Mouse (Mus musculus) small intestine, adult 2 months (tissue): Measurements from ENCODE around the gene Cela1. TPM values are rescaled to one million over a fixed set of nuclear protein-coding genes. Genes with fewer than 3 reads are reported as not detected.
A peak's percentile ranks its signal among the peaks of the same experiment; 100 is the strongest.

Source experiments
- H3K27ac ChIP-seq: fragments of 200-500 bp; 2 replicates; pipeline ENCODE4 v1.5.1; 2012; ENCODE audit warnings: low read depth, low read length, control low read depth, inconsistent platforms; ENCODE audit not compliant: insufficient read depth
- H3K27me3 ChIP-seq: fragments of 200-500 bp; 2 replicates; pipeline ENCODE4 v1.6.1; 2012; ENCODE audit warnings: mild to moderate bottlenecking, moderate library complexity, low read length, inconsistent platforms; ENCODE audit not compliant: control insufficient read depth, insufficient read depth
- H3K36me3 ChIP-seq: fragments of 200-500 bp; 2 replicates; pipeline ENCODE4 v1.6.1; 2012; ENCODE audit warnings: mild to moderate bottlenecking, low read length, control low read depth, inconsistent platforms; ENCODE audit not compliant: control insufficient read depth, insufficient read depth
- H3K4me1 ChIP-seq: fragments of 200-500 bp; 2 replicates; pipeline ENCODE4 v1.6.1; 2012; ENCODE audit warnings: low read length, inconsistent platforms, mixed read lengths; ENCODE audit not compliant: control insufficient read depth, insufficient read depth, insufficient read length
- H3K4me3 ChIP-seq: fragments of 200-500 bp; 2 replicates; pipeline ENCODE4 v1.5.1; 2012; ENCODE audit warnings: low read depth, mild to moderate bottlenecking, control low read depth, inconsistent platforms, low read length, moderate library complexity
- CTCF ChIP-seq: fragments of 200-500 bp; IDR thresholded peaks from 2 replicates; pipeline ENCODE4 v1.5.1; 2012; ENCODE audit warnings: low read depth, mild to moderate bottlenecking, control low read depth, inconsistent platforms, low read length, moderate library complexity, mixed read lengths; ENCODE audit not compliant: insufficient replicate concordance, insufficient read length; ENCODE audit errors: extremely low read depth
- POLR2A ChIP-seq: fragments of 200-500 bp; IDR thresholded peaks from 2 replicates; pipeline ENCODE4 v1.6.1; 2012; ENCODE audit warnings: low read depth, mild to moderate bottlenecking, control low read depth, inconsistent platforms, low read length, moderate library complexity
- WGBS: fragments of 180-500 bp; shearing (Covaris S2); methylation state at CpG from one replicate; pipeline ENCODE4 v1.1.7; 2018; 5-methylcytosine and 5-hydroxymethylcytosine counted together
- polyA plus RNA-seq: library from polyadenylated mRNA; depleted of rRNA; stranded (reverse); fragments of >200 nt; gene quantifications from 2 replicates; pipeline ENCODE4 v1.2.3, GENCODE M21; 2012

Gene Cela1
- polyA plus RNA-seq, 1 experiment = 55.9 TPM

DNA sequence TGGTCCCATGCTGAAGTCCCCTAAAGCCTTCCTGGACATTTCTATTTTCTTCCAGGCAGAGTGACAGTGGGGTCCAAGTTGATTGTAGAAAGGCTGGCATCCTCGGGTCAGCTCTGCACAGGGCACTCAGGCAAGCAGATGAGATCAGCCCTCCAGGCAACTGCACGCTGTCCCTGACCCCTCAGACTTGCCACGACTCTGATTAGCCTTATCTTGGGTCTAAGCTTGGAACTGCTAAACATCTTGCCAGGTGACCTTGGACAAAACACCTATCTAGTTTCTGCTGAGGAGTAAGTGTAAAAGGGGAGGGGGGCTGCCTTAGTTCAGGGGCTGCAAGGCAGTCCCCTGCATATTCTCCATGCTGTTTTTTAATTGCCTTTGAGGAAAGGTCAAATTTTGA lies 4.3 kb upstream of the Cela1 start:
- Histone ChIP-seq H3K36me3 (peaks cover 46% of the 10 kb centered on the region), H3K4me1 (peaks cover 9% of the 10 kb centered on the region; the same call in 1 of the 2 replicates), H3K4me3 (no peak overlapping the region), H3K27ac (no peak overlapping the region), H3K27me3 (no peaks in the 10 kb centered on the region)
- 59% methylated on average over 3 of the region's 3 CpGs for WGBS
- TF ChIP-seq POLR2A = no peak
- no peak for TF ChIP-seq CTCF

DNA sequence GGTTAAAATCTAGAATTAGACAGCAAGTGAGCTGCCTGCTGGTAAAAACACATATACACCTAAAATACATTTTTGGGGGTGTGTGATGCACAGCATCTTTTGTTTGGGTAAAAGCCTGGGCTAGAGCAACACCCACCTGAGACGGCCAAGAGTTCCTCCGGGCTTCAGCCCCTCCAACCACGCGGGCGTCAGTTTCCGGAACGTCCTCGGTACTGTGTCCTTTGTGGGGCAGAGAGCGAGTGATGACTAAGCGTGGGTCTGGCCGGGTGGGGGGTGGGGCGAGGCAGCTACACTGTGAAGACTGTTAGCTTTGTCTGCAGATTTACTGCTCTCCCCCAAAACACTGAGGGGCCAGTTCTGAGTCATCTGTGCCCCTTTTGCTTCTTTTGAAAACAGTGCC lies 732 bp downstream of the Cela1 start:
- Histone ChIP-seq H3K27ac (no peak overlapping the region), H3K4me3 (no peak overlapping the region), H3K36me3 (peaks cover 3% of the 10 kb centered on the region), H3K4me1 (peaks cover 14% of the 10 kb centered on the region; the same call in 1 of the 2 replicates), H3K27me3 (no peaks in the 10 kb centered on the region)
- WGBS = 40% methylated on average over 12 of the region's 12 CpGs
- TF ChIP-seq CTCF (no peak), POLR2A (no peak)

- Histone ChIP-seq H3K27me3 (no peaks in the 10 kb centered on the region), H3K4me1 (peaks cover 14% of the 10 kb centered on the region; the same call in 1 of the 2 replicates), H3K27ac (no peak overlapping the region), H3K36me3 (no peaks in the 10 kb centered on the region), H3K4me3 (no peak overlapping the region)
- TF ChIP-seq POLR2A = no peak
- TF ChIP-seq CTCF = no peak
- WGBS = 88% methylated on average over 6 of the region's 6 CpGs
These were observed 1.3 kb downstream of the Cela1 start for GRCm38 (mm10) chr15:100686434-100686833.

- H3K36me3 ChIP-seq = no peaks in the 10 kb centered on the region
- TF ChIP-seq CTCF = no peak
- TF ChIP-seq POLR2A = no peak
- no peak overlapping the region for H3K4me3 ChIP-seq
- no peaks in the 10 kb centered on the region for H3K27me3 ChIP-seq
- H3K27ac ChIP-seq = no peak overlapping the region
- WGBS = 55% methylated on average over 8 of the region's 8 CpGs
- H3K4me1 ChIP-seq = peaks cover 14% of the 10 kb centered on the region; the same call in 1 of the 2 replicates
These were observed 1.9 kb downstream of the Cela1 start for GRCm38 (mm10) chr15:100685849-100686248.

GRCm38 (mm10) chr15:100685255-100685654 lies 2.5 kb downstream of the Cela1 start:
- no peak overlapping the region for H3K27ac ChIP-seq
- H3K4me3 ChIP-seq = peak overlapping the region; percentile 17; the same call in 1 of the 2 replicates
- WGBS = 44% methylated on average over 13 of the region's 13 CpGs
- no peaks in the 10 kb centered on the region for H3K27me3 ChIP-seq
- no peaks in the 10 kb centered on the region for H3K36me3 ChIP-seq
- TF ChIP-seq CTCF (no peak), POLR2A (no peak)
- peaks cover 14% of the 10 kb centered on the region; the same call in 1 of the 2 replicates for H3K4me1 ChIP-seq

DNA sequence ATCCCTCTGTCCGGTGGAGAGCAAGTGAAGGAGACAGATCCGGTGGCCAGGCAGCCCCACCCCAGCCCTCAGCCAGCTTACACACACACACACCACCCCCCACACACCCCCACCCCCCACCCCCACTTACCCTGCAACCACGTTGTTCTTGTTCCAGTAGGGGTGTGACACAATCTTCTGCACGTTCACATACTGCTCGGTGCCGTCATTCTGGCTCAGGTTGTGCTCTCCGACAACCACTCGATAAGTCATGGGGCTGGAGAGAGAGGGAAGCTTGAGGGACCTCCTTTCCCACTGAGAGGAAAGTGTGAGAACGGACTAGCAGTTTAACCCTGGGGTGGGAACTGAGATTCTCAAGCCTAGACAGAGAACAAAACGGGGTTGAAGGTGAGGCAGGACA lies 3.3 kb downstream of the Cela1 start:
- H3K27me3 ChIP-seq = no peaks in the 10 kb centered on the region
- TF ChIP-seq POLR2A = no peak
- TF ChIP-seq CTCF = no peak
- no peaks in the 10 kb centered on the region for H3K36me3 ChIP-seq
- 74% methylated on average over 10 of the region's 10 CpGs for WGBS
- H3K4me1 ChIP-seq = peaks cover 21% of the 10 kb centered on the region; the same call in 1 of the 2 replicates
- no peak overlapping the region for H3K27ac ChIP-seq
- no peak overlapping the region for H3K4me3 ChIP-seq

GRCm38 (mm10) chr15:100683041-100683440 lies 4.7 kb downstream of the Cela1 start:
- no peaks in the 10 kb centered on the region for H3K36me3 ChIP-seq
- H3K27ac ChIP-seq = no peak overlapping the region
- peaks cover 28% of the 10 kb centered on the region for H3K4me1 ChIP-seq
- H3K4me3 ChIP-seq = no peak overlapping the region
- H3K27me3 ChIP-seq = no peaks in the 10 kb centered on the region
- TF ChIP-seq POLR2A (no peak), CTCF (peak; percentile 54; the same call in 1 of the 2 replicates)
- 43% methylated on average over 2 of the region's 2 CpGs for WGBS
